Mouse (Mus musculus) mouse embryonic stem cell (cell line): Measurements from ENCODE around the gene Kcnk1.

Source experiments
- in situ Hi-C, 2 experiments: fragments of 300-500 bp; cut with MboI; formaldehyde crosslinking; loops; 1 replicate in 1 of 2; 3 replicates in 1 of 2; pipeline ENCODE4 v1.14.3; 2019 to 2020; ENCODE audit warnings: low sequenced_read_pairs in 2 of 2, low pct_unique_long_range_greater_than_20kb in 1 of 2, mixed read lengths in 1 of 2; ENCODE audit not compliant: unreplicated experiment in 1 of 2

Gene Kcnk1

DNA sequence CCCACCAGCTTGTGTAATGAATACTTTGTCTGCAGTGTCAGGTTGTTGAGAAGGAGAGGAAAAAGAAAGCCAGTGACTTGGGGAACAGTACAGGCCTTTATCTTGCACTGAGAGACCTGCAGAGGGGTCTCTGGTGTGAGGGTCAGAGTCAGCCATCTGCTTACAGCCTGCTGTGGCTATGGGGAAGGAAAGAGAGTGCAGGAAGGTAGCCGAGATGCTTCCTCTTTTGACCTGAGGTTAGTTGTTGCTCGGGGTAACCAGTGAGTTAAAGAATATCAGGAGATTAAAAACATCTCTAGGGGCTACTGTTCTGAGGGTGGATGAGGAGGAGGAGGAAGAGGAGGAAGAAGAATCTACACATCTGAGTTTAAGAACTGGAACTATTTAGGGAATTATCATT lies 7.0 kb upstream of the Kcnk1 start:
- in situ Hi-C loops, result no loop called here

DNA sequence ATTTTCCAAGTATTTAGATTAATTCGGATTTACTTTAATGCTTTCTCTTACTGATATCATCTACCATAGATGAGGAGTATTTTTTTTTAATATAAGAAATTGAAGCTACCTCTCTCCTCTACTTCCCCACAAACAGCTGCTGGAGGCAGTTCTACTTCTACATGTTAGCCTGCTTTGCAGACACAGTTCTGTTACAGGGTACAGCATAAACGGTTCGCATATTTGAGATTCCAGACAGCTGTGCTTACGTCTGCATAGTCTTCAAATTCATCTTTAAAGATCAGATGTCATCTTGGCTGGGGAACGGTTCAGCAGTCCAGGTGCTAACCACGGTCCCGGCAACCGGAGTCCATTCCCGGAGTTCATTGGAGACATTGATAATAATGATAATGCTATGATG lies 1.3 kb upstream of the Kcnk1 start:
- in situ Hi-C loops, result no loop called here

GRCm38 (mm10) chr8:125996031-125996839 lies 1.3 kb downstream of the Kcnk1 start:
- in situ Hi-C loops, result no loop called here

- in situ Hi-C loops, result no loop called here
These were observed 2.0 kb downstream of the Kcnk1 start for GRCm38 (mm10) chr8:125996980-125997379.

- in situ Hi-C loops, result no loop called here
These were observed 2.6 kb downstream of the Kcnk1 start for GRCm38 (mm10) chr8:125997550-125997949.

- in situ Hi-C loops, result no loop called here
These were observed 4.9 kb downstream of the Kcnk1 start for GRCm38 (mm10) chr8:125999842-126000395.

- in situ Hi-C loops, result no loop called here
These were observed 8.6 kb downstream of the Kcnk1 start for GRCm38 (mm10) chr8:126003546-126003945.

GRCm38 (mm10) chr8:126004953-126005352 lies 10.0 kb downstream of the Kcnk1 start:
- in situ Hi-C loops, result no loop called here

GRCm38 (mm10) chr8:126006310-126006990 lies 11.5 kb downstream of the Kcnk1 start:
- in situ Hi-C loops, result no loop called here

DNA sequence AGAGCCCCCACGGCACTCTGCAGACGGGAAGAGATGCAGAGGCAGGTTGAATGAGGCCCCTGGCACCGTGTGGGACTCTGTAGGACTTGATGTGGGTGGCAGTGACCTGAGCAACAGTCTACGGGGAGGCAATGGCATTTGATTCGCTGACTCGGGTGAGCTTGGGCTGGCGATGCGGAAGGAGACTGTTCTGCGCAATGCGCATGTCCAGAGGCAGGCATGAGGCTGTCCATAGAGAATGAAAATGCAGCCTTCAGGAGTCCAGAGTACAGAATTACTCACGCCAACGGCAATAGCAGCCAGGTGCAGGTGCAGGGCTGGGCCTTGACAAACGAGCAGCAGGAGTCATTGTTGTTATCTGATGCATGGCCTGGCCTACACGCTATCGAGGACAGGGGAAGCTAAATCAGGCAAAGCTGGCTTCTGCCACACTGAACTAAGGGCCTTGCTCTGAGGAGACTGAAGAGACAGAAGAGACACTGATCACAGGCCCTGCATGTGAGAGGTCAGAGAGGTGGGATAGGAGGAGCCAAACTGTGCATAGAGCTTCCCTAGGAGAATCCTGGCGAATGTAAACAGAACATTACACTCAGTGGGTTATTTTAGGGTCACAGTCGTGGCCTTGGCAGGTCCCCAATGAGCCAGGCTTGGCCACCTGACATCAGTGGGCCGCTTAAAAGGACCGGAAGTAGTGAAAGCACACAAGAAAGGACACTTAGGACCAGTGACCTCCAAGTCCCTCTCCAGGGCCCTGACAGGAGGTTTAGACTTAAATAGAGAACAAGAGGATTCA lies 12.8 kb downstream of the Kcnk1 start:
- in situ Hi-C loops, result no loop called here

GRCm38 (mm10) chr8:126008945-126009344 lies 14.0 kb downstream of the Kcnk1 start:
- in situ Hi-C loops, result no loop called here

DNA sequence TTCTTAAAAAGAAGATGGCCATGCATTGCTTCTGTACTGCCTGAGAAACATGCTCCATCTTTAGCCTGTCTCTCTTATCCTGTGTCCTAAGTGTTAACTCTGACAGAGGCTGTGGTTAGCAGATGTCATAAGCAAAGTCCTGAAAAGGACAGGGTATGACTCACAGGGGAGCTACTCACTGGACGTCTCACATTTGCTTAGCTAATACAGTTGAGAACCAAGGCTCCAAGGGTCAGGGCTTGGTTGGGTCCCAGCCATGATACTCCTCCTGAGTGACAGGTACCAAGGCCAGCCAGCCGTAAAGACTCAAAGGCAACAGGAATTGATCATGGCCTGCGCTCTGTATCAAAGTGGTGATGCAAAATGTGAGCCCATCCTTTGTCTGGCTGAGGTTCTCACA lies 15.9 kb downstream of the Kcnk1 start:
- in situ Hi-C loops, result no loop called here

DNA sequence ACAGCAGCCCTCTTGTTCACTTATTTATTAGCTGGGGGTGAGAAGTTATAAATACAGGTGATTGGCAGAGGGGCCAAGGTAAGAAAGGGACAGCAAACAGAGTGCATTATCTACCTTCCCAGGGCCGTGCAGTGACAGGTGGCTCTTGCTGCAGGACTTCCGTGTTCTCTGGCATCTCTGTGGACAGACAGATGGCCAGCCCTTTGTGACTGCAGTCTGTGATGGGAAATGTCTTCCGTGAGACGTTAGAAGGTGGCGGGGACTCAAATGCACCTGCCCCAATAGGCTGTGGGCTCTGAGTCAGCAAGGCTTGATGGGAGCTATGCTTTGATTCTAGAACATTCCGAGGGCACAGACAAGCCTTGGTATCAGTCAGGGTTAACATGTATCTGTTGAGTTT lies 17.4 kb downstream of the Kcnk1 start:
- in situ Hi-C loops, result no loop called here

DNA sequence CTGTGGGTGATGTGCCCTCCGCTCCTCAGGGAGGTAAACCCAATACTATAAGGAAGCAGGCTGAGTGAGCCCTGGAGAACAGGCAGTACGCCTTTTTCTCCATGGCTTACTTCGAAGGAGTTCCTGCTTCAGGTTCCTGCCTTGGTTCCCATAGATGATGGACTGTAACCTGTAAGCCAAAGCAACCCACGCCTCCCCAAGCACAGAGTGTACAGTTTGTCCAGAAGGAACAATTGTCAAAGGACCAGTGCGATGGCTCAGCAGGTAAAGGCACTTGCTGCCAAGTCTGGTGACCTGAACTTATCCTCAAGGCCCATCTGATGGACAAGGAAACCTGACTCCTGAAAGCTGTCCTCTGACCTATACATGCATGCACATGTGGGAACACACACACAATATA lies 18.7 kb downstream of the Kcnk1 start:
- in situ Hi-C loops, result no loop called here

- in situ Hi-C loops, result no loop called here
These were observed 27.0 kb downstream of the Kcnk1 start for GRCm38 (mm10) chr8:126021932-126022331.

- in situ Hi-C loops, result no loop called here
These were observed 28.8 kb downstream of the Kcnk1 start for GRCm38 (mm10) chr8:126023706-126024305.

- in situ Hi-C loops, result no loop called here
These were observed 29.9 kb downstream of the Kcnk1 start for GRCm38 (mm10) chr8:126024891-126025290.

DNA sequence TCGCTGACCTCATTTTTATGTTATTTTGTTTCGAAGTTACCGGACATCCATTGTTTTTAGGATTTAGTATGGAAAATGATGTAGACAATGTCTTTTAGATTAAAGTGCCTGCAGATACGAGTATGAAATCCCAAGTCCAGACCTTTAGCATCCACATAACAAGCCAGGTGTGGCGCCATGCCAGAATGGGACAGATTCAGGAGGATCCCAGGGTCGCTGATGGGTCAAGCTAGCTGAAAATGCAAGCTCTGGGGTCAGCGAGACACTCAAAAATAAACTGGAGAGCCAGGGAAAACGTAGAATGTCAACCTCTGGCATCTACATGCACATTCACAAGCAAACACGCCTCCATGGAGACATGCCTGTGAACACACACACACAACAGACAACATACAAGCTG lies 31.2 kb downstream of the Kcnk1 start:
- in situ Hi-C loops, result no loop called here

DNA sequence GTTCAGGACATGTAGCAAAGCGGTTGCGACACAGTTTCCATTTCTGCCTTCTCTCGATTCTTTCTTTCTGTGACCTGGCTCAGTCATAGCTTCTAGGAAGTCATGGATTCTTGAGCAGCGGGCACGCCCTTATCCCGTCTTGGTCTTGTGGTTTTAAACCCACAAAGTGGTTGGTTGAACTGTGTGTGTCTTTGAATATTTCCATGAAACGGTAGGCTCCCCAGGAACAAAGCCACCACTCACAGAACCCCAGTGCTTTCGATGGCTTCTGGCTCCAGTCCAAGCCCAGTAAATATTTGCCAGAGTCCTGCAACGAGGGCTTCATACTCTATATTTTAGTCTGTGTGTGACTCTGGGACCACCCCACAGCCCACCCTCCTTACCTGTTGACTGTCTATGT lies 31.6 kb downstream of the Kcnk1 start:
- in situ Hi-C loops, result no loop called here
